Mouse (Mus musculus) bone marrow macrophage, adult 2 months (primary cell): ENCODE results near the gene Med8.

Source experiments
- CTCF ChIP-seq: IDR thresholded peaks from 2 replicates; pipeline ENCODE4 v1.5.1; 2012; ENCODE audit warnings: low read depth, mild to moderate bottlenecking, low read length, moderate library complexity
- POLR2A ChIP-seq: IDR thresholded peaks from 2 replicates; pipeline ENCODE4 v1.6.1; 2012; ENCODE audit warnings: mild to moderate bottlenecking, low read depth, low read length, borderline replicate concordance

DNA sequence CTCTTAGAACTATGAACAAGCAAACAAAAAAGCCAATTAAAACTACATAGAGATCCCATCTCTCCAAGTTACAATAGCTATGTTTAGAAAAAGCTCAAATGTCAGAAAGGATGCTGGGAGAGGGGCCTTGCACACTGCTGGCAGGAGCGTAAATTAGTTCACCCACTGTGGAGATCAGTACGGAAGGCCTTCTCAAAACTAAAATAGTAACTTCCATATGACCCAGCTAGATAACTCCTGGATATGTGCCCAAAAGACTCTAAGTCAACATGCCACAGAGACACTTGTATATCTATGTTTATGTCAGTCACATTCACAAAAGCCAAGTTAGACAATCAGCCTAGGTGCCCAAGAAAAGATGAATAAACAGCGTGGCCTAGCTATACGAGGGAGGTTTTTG, 13.8 kb upstream of the Med8 start:
- no peak for TF ChIP-seq CTCF
- no peak for TF ChIP-seq POLR2A
